Mouse (Mus musculus): ENCODE data around the gene Prrt2.

GRCm38 (mm10) chr7:126976878-126977459, 44.0 kb downstream of the Prrt2 start:
- no peak for TF ChIP-seq CTCF (conservative IDR thresholded peaks at IDR 0.05; ENCODE audit: low read length)
- no peak for TF ChIP-seq NANOG (IDR thresholded peaks at IDR 0.05; ENCODE audit: borderline replicate concordance, low read length)
